Mouse (Mus musculus): ENCODE measurements around the gene Flt1. TPM values are rescaled to one million over a fixed set of nuclear protein-coding genes. Genes with fewer than 3 reads are reported as not detected.
A peak's percentile ranks its signal among the peaks of the same experiment; 100 is the strongest.

Flt1 gene
- polyA plus RNA-seq, 1 experiment from 2014 or later: 10.5 TPM

GRCm38 (mm10) chr5:147645001-147645645, 80.7 kb downstream of the Flt1 start:
- no peaks in the 10 kb centered on the region for H3K4me1 ChIP-seq
- no peak for DNase-seq (ENCODE audit: low spot score)
- H3K27me3 ChIP-seq (ENCODE audit: low read depth, poor library complexity, severe bottlenecking): no peaks in the 10 kb centered on the region
- H3K4me3 ChIP-seq: no peak overlapping the region
- no peak overlapping the region for H3K27ac ChIP-seq (replicated peaks)
- no peaks in the 10 kb centered on the region for H3K9me3 ChIP-seq (replicated peaks)
- H3K36me3 ChIP-seq: no peaks in the 10 kb centered on the region
- WGBS: 85% methylated on average over 12 of the region's 12 CpGs

GRCm38 (mm10) chr5:147641452-147641851, 84.4 kb downstream of the Flt1 start:
- Histone ChIP-seq H3K36me3 (no peaks in the 10 kb centered on the region), H3K27ac (replicated peaks) (no peak overlapping the region), H3K4me1 (peaks cover 9% of the 10 kb centered on the region), H3K9me3 (replicated peaks) (no peaks in the 10 kb centered on the region), H3K4me3 (no peak overlapping the region), H3K27me3 (ENCODE audit: low read depth, poor library complexity, severe bottlenecking) (no peaks in the 10 kb centered on the region)
- 79% methylated on average over 7 of the region's 7 CpGs for WGBS
- DNase-seq (ENCODE audit: low spot score): no peak

- WGBS: 88% methylated on average over 5 of the region's 5 CpGs
- H3K4me3 ChIP-seq: no peak overlapping the region
- H3K27me3 ChIP-seq (ENCODE audit: low read depth, poor library complexity, severe bottlenecking): no peaks in the 10 kb centered on the region
- DNase-seq (ENCODE audit: low spot score): no peak
- H3K9me3 ChIP-seq (replicated peaks): no peaks in the 10 kb centered on the region
- H3K36me3 ChIP-seq: no peaks in the 10 kb centered on the region
- peaks cover 9% of the 10 kb centered on the region for H3K4me1 ChIP-seq
- H3K27ac ChIP-seq (replicated peaks): no peak overlapping the region
These were observed 85.9 kb downstream of the Flt1 start for GRCm38 (mm10) chr5:147639940-147640339.

- no peak overlapping the region for H3K27ac ChIP-seq (replicated peaks)
- peaks cover 18% of the 10 kb centered on the region for H3K4me1 ChIP-seq
- H3K4me3 ChIP-seq: no peak overlapping the region
- H3K27me3 ChIP-seq (ENCODE audit: low read depth, poor library complexity, severe bottlenecking): no peaks in the 10 kb centered on the region
- no peaks in the 10 kb centered on the region for H3K9me3 ChIP-seq (replicated peaks)
- H3K36me3 ChIP-seq: no peaks in the 10 kb centered on the region
- no peak for DNase-seq (ENCODE audit: low spot score)
- 86% methylated on average over 3 of the region's 3 CpGs for WGBS
These were observed 89.1 kb downstream of the Flt1 start for GRCm38 (mm10) chr5:147636676-147637075.

- H3K27me3 ChIP-seq (ENCODE audit: low read depth, poor library complexity, severe bottlenecking): no peaks in the 10 kb centered on the region
- H3K27ac ChIP-seq (replicated peaks): no peak overlapping the region
- no peaks in the 10 kb centered on the region for H3K36me3 ChIP-seq
- peaks cover 18% of the 10 kb centered on the region for H3K4me1 ChIP-seq
- H3K9me3 ChIP-seq (replicated peaks): no peaks in the 10 kb centered on the region
- DNase-seq (ENCODE audit: low spot score): no peak
- no peak overlapping the region for H3K4me3 ChIP-seq
- 91% methylated on average over 8 of the region's 8 CpGs for WGBS
These were observed 89.9 kb downstream of the Flt1 start for GRCm38 (mm10) chr5:147635883-147636282.

GRCm38 (mm10) chr5:147634016-147634415, 91.8 kb downstream of the Flt1 start:
- DNase-seq (ENCODE audit: low spot score): peak; percentile 20
- H3K9me3 ChIP-seq (replicated peaks): no peaks in the 10 kb centered on the region
- H3K27me3 ChIP-seq (ENCODE audit: low read depth, poor library complexity, severe bottlenecking): no peaks in the 10 kb centered on the region
- H3K27ac ChIP-seq (replicated peaks): no peak overlapping the region; the same call in 1 of the 2 replicates
- H3K4me3 ChIP-seq: peak overlapping the region; percentile 36
- H3K4me1 ChIP-seq: peaks cover 18% of the 10 kb centered on the region
- no peaks in the 10 kb centered on the region for H3K36me3 ChIP-seq
- 18% methylated on average over 11 of the region's 11 CpGs for WGBS

GRCm38 (mm10) chr5:147632716-147633115, 93.1 kb downstream of the Flt1 start:
- WGBS: 91% methylated on average over 4 of the region's 4 CpGs

GRCm38 (mm10) chr5:147630426-147631290, 95.2 kb downstream of the Flt1 start:
- 88% methylated on average over 17 of the region's 17 CpGs for WGBS
- Histone ChIP-seq H3K4me3 (no peak overlapping the region), H3K27me3 (ENCODE audit: low read depth, poor library complexity, severe bottlenecking) (no peaks in the 10 kb centered on the region), H3K9me3 (replicated peaks) (no peaks in the 10 kb centered on the region), H3K36me3 (no peaks in the 10 kb centered on the region), H3K4me1 (peaks cover 13% of the 10 kb centered on the region), H3K27ac (replicated peaks) (no peak overlapping the region)
- DNase-seq (ENCODE audit: low spot score): no peak

More at GRCm38 (mm10) chr5:147632716-147633115, 93.1 kb downstream of the Flt1 start:
- Histone ChIP-seq H3K36me3 (no peaks in the 10 kb centered on the region), H3K27ac (replicated peaks) (no peak overlapping the region), H3K4me3 (no peak overlapping the region), H3K4me1 (peaks cover 14% of the 10 kb centered on the region), H3K27me3 (ENCODE audit: low read depth, poor library complexity, severe bottlenecking) (no peaks in the 10 kb centered on the region), H3K9me3 (replicated peaks) (no peaks in the 10 kb centered on the region)
- no peak for DNase-seq (ENCODE audit: low spot score)

GRCm38 (mm10) chr5:147626944-147627343, 98.9 kb downstream of the Flt1 start:
- H3K27me3 ChIP-seq (ENCODE audit: low read depth, poor library complexity, severe bottlenecking): no peaks in the 10 kb centered on the region
- no peak for DNase-seq (ENCODE audit: low spot score)
- no peak overlapping the region for H3K27ac ChIP-seq (replicated peaks)
- H3K9me3 ChIP-seq (replicated peaks): no peaks in the 10 kb centered on the region
- peaks cover 4% of the 10 kb centered on the region; the same call in 1 of the 2 replicates for H3K4me1 ChIP-seq
- no peak overlapping the region for H3K4me3 ChIP-seq
- WGBS: 53% methylated on average over 2 of the region's 2 CpGs
- no peaks in the 10 kb centered on the region for H3K36me3 ChIP-seq

GRCm38 (mm10) chr5:147623747-147624146, 102.1 kb downstream of the Flt1 start:
- Histone ChIP-seq H3K27me3 (ENCODE audit: low read depth, poor library complexity, severe bottlenecking) (no peaks in the 10 kb centered on the region), H3K4me1 (peaks cover 7% of the 10 kb centered on the region), H3K9me3 (replicated peaks) (no peaks in the 10 kb centered on the region), H3K4me3 (no peak overlapping the region), H3K36me3 (no peaks in the 10 kb centered on the region), H3K27ac (replicated peaks) (no peak overlapping the region)
- WGBS: 92% methylated on average over 10 of the region's 10 CpGs
- no peak for DNase-seq (ENCODE audit: low spot score)

- WGBS: 23% methylated on average over 2 of the region's 2 CpGs
- H3K27ac ChIP-seq (replicated peaks): peak overlapping the region; percentile 17; the same call in 1 of the 2 replicates
- H3K4me1 ChIP-seq: peaks cover 3% of the 10 kb centered on the region; the same call in 1 of the 2 replicates
- no peaks in the 10 kb centered on the region for H3K9me3 ChIP-seq (replicated peaks)
- no peaks in the 10 kb centered on the region for H3K27me3 ChIP-seq (ENCODE audit: low read depth, poor library complexity, severe bottlenecking)
- peak; percentile 33 for DNase-seq (ENCODE audit: low spot score)
- no peak overlapping the region for H3K4me3 ChIP-seq
- no peaks in the 10 kb centered on the region for H3K36me3 ChIP-seq
These were observed 105.6 kb downstream of the Flt1 start for GRCm38 (mm10) chr5:147620178-147620577.

GRCm38 (mm10) chr5:147618243-147618642, 107.6 kb downstream of the Flt1 start:
- H3K36me3 ChIP-seq: no peaks in the 10 kb centered on the region

GRCm38 (mm10) chr5:147616450-147616849, 109.4 kb downstream of the Flt1 start:
- Histone ChIP-seq H3K36me3 (no peaks in the 10 kb centered on the region), H3K4me3 (no peak overlapping the region), H3K4me1 (peaks cover 3% of the 10 kb centered on the region; the same call in 1 of the 2 replicates), H3K27me3 (ENCODE audit: low read depth, poor library complexity, severe bottlenecking) (no peaks in the 10 kb centered on the region), H3K9me3 (replicated peaks) (no peaks in the 10 kb centered on the region), H3K27ac (replicated peaks) (no peak overlapping the region)
- DNase-seq (ENCODE audit: low spot score): no peak
- WGBS: 74% methylated on average over 3 of the region's 3 CpGs

More at GRCm38 (mm10) chr5:147618243-147618642, 107.6 kb downstream of the Flt1 start:
- 89% methylated on average over 10 of the region's 10 CpGs for WGBS
- Histone ChIP-seq H3K9me3 (replicated peaks) (no peaks in the 10 kb centered on the region), H3K4me3 (no peak overlapping the region), H3K27ac (replicated peaks) (no peak overlapping the region), H3K27me3 (ENCODE audit: low read depth, poor library complexity, severe bottlenecking) (no peaks in the 10 kb centered on the region), H3K4me1 (peaks cover 3% of the 10 kb centered on the region; the same call in 1 of the 2 replicates)
- DNase-seq (ENCODE audit: low spot score): no peak
